Mouse (Mus musculus) heart, postnatal 10 days (tissue): Measurements from ENCODE around the gene Tmem169. TPM values are rescaled to one million over a fixed set of nuclear protein-coding genes. Genes with fewer than 3 reads are reported as not detected.
"Not testable (repeated sequence)": the region's sequence is repeated elsewhere in the genome, so short reads cannot be mapped to it uniquely, and the experiment has no call there.

ENCODE experiments used
- DNase-seq, 2 experiments: peaks; one replicate each; pipeline ENCODE4 v3.0.0; 2021
- intact Hi-C: fragments of 180-260 bp; cut with DNase I; formaldehyde crosslinking; loops from one replicate; pipeline ENCODE4 v1.15.1; 2025
- total RNA-seq, 2 experiments: library from RNA; stranded (reverse); gene quantifications; 2 replicates each; pipeline ENCODE4 v1.2.3; 2021

The Tmem169 gene
- under 1 TPM in 1 of 2 experiments, not detected in 1; 0.19 TPM for total RNA-seq

DNA sequence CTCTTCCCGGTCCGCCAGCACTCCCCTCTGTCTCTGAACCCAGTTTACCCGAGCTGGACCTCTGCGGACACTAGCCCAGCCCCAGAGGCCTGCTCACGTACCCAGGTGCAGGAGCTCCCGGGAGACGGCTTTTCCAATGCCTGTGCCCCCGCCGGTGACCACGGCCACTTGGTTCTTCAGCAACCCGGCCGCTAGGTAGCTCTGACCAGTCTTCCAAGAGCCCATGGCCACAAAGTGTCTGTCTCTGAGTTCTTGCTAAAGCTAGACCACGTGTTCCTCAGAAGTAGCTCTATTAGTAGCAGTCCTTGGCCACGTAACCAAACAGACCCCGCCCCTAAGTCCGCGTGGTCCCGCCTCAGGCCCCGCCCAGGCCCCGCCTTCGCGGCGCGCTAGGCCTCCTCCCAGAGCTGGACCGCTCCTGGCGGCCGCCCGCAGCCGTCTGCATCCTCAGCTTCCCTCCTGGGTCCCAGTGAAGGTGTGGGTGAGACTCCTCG, at the start of gene Tmem169, which contains the start of gene Pecr:
Gene Tmem169 (plus strand): TSS at position 378 of the 494 bp plus-strand sequence.
Gene Pecr (minus strand): TSS at position 323 of the 494 bp plus-strand sequence.
- peak; percentile 94 for DNase-seq
- intact Hi-C loops: no loop called here

- DNase-seq: peak; percentile 86
- intact Hi-C loops: not testable (repeated sequence)
Measured at GRCm38 (mm10) chr1:72236363-72237006, 47.7 kb upstream of the Tmem169 start.

- peak; percentile 42 to 54 for DNase-seq
- intact Hi-C loops: no loop called here
Measured at GRCm38 (mm10) chr1:72237007-72237775, 47.0 kb upstream of the Tmem169 start.

DNA sequence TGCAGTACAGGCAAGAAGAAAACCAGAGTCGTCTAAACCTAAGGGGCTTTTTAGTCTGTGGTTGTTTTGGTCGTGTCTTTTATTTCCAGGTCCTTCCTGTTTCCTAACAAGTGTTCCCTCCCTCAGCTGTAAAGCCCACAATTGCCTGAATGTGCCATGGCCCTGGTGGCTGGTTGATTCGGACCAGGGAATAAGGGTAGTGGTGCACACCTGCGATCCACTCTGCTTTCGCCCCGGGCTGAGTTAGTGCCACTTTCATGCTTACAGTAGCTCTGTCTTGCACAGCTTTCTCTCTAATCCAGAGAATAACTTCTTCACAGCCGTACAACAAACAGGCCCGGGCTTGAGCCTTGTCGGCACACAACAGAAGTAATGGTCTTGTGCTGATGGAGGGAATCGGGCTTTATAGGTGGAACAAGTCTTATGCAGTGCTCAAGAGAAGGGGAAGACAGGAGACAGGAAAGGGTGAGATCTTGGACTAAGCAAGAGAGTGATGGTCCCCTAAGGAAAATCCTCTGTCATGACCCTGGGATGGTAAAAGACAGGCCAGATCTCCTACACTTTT, 46.1 kb upstream of the Tmem169 start:
- intact Hi-C loops: no loop called here
- no peak for DNase-seq

- intact Hi-C loops, DNase-seq: not testable (repeated sequence)
Measured at GRCm38 (mm10) chr1:72239113-72239512, 45.1 kb upstream of the Tmem169 start.

DNA sequence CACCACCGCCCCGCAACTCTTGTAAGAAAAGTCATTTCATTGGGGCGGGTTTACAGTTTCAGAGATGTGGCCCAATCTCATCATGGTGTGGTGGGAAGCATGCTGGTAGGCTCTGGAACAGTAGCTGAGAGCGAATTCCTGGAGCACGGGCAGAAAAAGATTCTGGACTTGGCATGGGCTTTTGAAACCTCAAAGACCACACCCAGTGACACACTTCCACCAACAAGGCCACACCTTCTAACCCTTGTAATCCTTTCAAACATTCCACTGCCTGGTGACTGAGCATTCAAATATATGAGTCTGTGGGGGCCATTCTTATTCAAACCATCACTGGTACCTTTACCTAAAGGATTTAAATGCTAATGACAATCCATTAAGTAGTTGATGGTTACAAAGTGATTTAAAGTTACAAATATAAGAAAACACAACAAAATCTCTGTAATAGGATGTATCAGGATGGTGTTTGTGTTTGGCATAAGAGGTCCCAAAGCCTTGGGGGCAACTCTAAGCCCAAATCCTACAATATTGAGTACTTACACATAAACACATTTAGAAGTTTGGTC, 41.5 kb upstream of the Tmem169 start:
- no peak for DNase-seq
- intact Hi-C loops: no loop called here

- intact Hi-C loops: no loop called here
- peak; percentile 95 to 97 for DNase-seq
Measured at GRCm38 (mm10) chr1:72243656-72244316, 40.4 kb upstream of the Tmem169 start.

GRCm38 (mm10) chr1:72244317-72245036, 39.7 kb upstream of the Tmem169 start:
- DNase-seq: peak in 1 of 2 experiments; percentile 47
- intact Hi-C loops: no loop called here

DNA sequence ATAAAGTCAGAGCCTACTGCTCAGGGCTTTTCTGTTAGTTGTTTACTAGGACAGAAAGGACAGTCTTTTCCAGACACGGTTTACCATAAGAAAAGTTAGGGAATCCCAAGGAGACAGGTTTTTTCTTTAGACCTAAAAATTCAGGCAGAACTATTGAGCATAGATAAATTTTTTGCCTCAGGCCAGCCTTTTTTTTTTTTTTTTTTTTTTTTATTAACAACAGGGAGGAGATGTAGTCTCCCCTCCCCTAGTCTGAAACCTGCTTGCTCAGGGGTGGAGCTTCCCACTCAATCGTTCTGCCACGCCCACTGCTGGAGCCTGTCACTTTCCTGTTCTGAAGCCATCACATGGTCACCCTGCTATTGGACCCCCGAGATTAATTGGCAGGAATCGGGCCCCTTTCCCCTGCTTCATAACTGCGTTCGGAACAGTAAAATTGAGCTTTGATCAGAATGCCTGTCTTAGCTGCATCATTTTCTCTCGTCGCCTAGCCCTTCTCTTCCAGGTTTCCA, 35.9 kb upstream of the Tmem169 start:
- DNase-seq: not testable (repeated sequence)

GRCm38 (mm10) chr1:72251806-72252205, 32.4 kb upstream of the Tmem169 start:
- DNase-seq: no peak
- intact Hi-C loops: no loop called here

More for the DNA sequence above, 35.9 kb upstream of the Tmem169 start:
- intact Hi-C loops: not testable (repeated sequence)

- DNase-seq: peak in 1 of 2 experiments; percentile 30
- intact Hi-C loops: no loop called here
Measured at GRCm38 (mm10) chr1:72253881-72254491, 30.2 kb upstream of the Tmem169 start.

GRCm38 (mm10) chr1:72254545-72255061, 29.6 kb upstream of the Tmem169 start:
- intact Hi-C loops: loop anchor here (5.0 kb wide), 1 partner anchor 53 kb away; the partner anchor contains the start of gene Xrcc5
- DNase-seq: peak; percentile 90 to 94

DNA sequence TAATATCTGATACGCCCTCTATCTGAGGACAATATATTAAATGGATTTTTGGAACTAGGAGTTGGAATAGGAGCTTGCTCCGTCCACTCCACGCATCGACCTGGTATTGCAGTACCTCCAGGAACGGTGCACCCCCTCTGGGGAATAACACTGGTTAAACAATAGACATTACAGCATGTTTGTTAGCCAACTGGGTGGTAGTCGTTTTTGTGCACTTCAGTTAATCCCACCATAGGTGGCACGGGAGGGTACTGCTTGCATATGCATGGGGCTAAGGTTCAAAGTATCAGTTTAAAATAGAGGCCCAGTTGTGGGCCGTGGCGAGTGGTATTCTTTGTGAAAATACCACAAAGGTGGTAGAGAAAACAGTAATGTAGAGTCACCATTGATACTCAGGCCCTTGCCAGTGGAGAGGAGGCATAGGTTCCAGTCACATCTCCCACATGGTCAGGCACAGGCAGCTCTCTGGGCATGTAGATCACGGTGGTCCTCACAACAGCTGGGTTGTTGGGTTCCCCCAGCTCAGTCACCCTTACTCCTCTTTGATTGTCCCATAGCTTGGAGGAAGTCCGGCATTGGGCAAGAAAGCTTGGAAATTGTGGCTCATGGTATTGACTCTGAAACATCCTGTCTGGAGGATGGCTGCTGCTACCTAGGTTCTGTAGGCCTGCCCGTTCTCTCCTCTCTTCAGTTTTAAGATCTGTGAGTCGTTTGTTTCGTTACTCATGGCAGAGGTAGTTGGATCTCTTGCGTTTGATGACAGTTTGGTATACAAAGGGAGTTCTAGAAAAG, 28.9 kb upstream of the Tmem169 start:
- intact Hi-C loops: loop anchor here (5.0 kb wide), 1 partner anchor 52 kb away; the partner anchor contains the start of gene Xrcc5
- peak; percentile 62 to 65 for DNase-seq

DNA sequence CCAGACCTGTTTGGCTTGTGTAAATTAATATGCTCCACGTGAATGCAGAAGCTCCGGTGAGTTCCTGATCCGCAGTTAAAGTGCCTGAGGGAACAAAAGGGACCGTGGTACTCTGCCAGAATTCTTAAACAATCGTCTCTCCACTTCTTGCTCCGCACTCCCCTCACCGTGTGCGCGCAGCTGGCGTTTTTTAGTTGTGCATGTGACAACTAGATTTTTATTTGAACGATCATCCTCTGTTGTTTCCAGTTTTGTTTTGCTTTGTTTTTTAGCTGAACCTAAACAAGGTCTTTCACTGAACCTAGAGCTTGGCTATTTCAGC, 28.4 kb upstream of the Tmem169 start:
- intact Hi-C loops: loop anchor here (5.0 kb wide), 1 partner anchor 51 kb away; the partner anchor contains the start of gene Xrcc5
- DNase-seq: no peak

DNA sequence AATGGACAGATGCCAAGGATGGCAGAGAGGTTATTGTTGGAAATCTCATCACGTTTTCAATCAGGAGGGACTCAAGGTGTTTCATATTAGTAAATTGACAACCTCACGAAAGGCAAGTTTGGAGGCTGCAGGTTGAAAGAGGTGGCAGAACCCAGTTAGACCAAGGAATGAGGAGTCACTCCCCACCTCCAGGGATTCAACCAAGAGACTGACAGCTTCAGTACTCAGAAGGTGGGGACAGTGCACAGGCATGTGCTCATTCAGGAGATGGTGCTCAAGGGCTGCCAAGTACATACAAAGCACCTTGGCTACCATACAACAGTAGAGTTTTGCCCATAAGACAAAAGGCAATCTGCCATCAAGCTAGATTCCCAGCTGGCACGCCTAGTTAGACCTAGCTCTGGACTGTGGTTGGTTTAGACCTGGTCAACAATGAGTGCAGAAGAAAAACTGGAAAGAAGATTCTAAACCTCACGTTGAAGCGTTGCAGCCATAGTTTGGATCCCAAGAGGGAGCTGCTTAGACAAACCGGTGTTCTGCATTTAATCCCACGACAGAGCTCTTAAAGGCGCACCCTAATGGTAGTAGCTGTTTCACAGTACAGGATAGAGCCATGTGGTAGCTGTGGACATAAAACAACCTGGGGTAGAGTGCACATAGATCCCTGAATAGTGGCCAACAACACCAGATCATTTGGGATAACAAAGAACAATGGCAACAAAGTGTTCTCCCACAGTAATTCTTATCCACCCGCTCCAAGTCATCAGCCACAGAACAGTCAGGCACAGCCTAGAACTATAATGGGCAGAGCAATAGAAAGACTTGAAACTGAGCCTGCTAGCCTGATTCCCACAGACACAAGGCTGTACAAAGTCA, 27.6 kb upstream of the Tmem169 start:
- peak in 1 of 2 experiments; percentile 20 for DNase-seq
- intact Hi-C loops: loop anchor here (5.0 kb wide), 1 partner anchor 51 kb away; the partner anchor contains the start of gene Xrcc5

DNA sequence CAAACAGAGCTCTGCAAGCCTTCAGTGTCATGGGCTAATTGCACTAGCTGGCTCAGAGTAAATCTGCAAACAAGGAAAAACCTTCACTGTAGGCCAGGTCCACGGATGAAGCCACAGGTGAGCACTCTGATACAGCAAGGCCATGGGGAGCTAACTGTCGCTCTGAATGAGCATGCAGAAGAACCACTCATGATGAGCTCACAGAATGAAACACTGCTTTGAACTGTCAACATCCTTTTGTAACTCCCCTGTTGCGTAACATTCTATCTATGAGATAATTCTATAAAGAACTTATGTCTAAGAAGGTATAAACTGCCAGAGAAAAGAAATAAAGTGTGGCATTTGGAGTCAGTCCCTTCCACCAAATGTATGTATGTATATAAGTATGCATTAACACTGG, 21.1 kb upstream of the Tmem169 start:
- intact Hi-C loops: no loop called here
- no peak for DNase-seq

GRCm38 (mm10) chr1:72278085-72278484, 6.1 kb upstream of the Tmem169 start:
- DNase-seq: no peak
- intact Hi-C loops: no loop called here
